Mouse (Mus musculus): ENCODE measurements around the gene Nt5c3. TPM values are rescaled to one million over a fixed set of nuclear protein-coding genes. Genes with fewer than 3 reads are reported as not detected.

The Nt5c3 gene
- 10 to 100 TPM; 23.8 to 24.1 TPM for total RNA-seq (2021)
- long read RNA-seq, experiment 1, transcript Nt5c3-201 (9 exons, 1,676 nt) = major isoform, 20 of 31 reads
- long read RNA-seq, experiment 1, transcript Nt5c3-208 (10 exons, 1,067 nt) = minor isoform, 7 of 31 reads
- long read RNA-seq, experiment 1, partial matches to known transcripts = 0 of 31 reads
- long read RNA-seq, experiment 1, other reads (novel, unspliced or antisense) = 3 of 31 reads
- long read RNA-seq, experiment 2, transcript Nt5c3-201 (9 exons, 1,676 nt) = major isoform, 5 of 8 reads
- long read RNA-seq, experiment 2, partial matches to known transcripts = 0 of 8 reads
- long read RNA-seq, experiment 2, other reads (novel, unspliced or antisense) = 0 of 8 reads

DNA sequence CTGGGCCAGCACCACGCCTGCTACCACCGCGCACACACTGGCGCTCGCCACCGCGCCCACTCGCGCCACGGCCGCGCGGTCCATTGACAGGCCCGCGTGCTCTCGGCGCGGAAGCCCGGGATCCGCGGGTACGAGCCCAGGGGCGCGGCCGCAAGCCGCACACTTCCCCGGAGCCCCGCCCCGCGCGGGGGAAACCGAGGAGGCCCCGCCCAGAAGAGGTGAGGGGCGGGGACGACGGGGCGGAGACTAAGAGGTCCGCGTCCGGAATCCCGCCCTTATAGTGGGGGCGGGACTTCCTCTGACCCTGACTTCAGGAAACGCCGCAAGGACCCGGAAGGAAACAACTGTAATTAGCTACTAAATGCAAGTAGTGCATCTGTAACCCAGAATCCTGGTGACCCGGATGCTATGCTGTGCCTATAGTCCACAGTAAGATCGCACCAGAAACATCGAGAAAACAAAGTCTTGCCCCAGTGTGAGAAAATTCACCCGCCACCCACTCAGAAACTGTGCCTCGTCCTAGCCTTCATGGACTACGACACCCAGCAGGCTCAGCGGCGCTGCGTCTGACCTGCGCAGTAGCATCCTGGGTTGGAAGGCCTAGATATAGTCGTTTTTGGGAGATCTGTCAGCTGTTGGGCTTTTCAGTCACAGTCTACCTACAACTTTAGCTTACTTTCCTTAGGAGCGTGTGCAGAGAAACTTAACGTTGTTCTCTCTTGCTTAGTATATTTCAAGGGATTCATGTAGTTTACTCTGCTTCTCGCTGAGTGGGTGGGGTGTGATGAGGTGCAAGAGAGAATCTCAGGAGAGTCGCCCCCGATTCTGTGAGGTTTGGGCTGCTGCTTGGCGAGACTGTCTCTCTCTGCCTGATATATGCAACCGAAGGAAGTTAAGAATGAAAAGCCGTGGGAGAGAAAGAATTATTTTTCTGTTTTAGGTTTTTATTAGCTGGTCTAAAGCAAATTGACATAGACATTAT lies at the start of gene Nt5c3, which contains the start of gene Vmn1r4:
Nt5c3 (minus strand) TSS at position 207 of the 982 bp plus-strand sequence.
Vmn1r4 (plus strand) TSS at position 290 of the 982 bp plus-strand sequence.
- peak; percentile 95 to 97 for DNase-seq

DNA sequence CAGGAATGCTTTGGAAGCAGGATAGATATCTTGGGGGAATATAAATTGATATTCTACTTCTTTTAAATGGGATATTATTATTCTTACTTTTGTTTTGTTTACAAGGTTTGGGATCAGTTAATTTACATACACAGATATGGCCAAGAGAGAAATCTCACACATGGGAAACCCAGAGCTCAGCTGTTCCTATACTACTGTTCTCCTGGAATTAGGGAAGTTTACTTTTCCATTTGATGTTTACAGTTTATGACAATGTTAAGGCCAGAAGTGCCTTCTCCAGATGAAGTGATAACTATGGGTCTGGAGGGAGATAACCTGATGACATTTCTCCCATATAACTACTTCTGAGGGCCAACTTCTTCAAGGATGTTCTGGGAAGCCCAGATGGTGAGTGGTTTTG lies 46.2 kb upstream of the Nt5c3 start, which contains the start of gene Vmn1r5:
Vmn1r5 (plus strand) TSS at position 301 of the 400 bp plus-strand sequence.
- no peak for DNase-seq

DNA sequence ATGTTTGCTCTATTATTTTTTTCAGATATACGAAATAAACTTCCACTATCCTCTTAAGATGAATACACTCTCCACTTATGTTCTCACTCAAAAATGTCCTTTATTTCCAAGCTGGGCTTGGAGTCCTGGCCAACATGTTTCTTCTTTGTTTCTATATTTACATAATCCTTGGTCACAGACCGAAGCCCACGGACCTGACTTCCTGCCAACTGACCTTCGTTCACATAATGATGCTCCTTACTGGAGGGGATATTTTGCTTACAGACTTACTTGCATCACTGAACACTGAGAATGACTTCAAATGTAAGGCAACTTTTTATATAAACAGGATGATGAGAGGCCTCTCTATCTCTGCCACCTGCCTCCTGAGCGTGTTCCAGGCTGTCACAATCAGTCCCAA lies 32.7 kb upstream of the Nt5c3 start:
- no peak for DNase-seq

DNA sequence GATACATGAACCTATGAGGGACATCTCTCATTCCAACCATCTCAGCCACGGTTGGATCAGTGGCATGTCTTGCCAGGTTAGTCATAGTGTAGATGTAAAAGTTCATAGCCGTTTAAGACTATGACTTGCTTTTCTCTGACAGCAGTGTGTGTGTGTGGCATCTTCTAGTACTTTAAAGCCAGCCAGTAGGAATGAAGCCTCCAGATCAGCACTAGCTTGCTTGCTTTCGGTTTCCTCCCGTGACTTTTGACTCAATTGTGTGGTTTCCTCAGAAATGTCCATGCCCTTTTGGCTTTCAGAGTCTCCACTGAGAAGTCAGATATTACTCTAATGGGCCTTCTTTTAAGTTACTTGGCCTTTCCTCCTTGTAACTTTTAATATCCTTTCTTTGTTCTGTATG lies 10.6 kb upstream of the Nt5c3 start:
- no peak for DNase-seq

DNA sequence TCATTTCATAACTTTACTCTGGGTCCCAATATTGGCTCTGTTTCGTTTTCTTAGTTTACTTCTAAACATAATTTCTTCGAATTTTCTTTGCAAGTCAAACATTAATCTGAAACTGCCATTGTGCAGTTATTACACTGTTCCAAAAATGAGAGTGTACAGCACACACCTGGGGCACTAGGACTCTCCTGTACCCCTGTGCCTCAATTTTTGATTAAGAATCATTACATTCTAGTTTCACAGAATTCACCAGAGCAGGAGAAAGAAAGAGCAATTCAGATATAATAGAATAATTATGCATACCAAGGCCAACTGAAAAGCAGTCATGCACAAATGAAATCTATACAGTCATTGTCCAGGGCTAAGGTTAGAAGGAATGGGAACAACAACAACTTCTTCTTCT lies 8.7 kb upstream of the Nt5c3 start:
- no peak for DNase-seq

DNA sequence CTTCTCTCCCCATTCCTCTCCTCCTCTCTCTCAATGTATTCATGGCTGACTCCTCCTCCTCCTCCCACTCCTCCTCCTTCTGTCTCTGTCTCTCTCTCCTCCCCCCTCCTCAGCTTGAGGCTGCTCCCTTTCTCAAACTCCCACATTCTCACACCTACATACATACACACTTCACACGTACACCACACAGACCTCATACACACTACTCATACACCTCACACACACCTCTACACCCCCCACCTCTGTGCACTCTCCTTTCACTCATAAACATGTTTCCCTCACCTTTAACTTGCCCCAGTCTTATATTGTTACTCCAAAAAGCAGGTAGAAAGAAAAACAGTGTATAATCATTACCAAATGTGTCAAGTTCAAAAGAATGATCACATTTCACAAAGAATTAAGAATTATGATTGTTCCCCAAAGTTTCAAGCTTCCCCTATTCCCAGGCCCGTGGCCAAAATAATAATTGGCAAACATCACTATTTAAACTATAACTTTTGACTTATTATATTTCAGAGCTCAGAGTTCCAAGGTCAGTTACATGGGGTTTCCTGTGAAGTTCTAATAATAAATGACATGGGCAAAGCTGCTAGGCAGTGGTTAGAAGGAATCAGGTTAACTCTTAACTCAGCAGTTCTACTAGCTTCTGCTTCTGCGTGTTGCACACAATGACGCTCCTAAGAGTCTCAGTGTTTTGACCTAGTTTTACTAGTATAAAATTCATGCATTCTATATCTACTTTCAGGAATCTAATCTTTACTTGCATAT lies 8.1 kb upstream of the Nt5c3 start:
- no peak for DNase-seq

DNA sequence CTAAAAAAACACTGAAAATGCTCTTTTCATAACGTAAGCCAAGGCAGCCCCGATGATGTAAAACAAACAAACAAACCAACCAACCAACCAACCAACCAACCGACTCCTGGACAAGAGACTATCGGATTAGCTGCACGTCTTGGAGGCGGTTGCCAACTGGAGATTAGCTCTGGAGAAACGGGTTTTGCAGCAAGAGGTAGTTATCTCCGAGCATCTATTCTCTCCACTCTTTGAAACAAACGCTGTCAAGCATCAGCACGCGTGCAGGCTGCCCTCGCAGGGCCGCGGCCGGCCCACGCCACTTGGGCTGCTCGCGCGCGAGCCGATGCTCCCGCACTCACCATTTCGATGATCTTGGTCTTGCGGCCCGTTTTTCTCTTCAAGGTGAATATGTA lies 404 bp downstream of the Nt5c3 start:
- DNase-seq = no peak

DNA sequence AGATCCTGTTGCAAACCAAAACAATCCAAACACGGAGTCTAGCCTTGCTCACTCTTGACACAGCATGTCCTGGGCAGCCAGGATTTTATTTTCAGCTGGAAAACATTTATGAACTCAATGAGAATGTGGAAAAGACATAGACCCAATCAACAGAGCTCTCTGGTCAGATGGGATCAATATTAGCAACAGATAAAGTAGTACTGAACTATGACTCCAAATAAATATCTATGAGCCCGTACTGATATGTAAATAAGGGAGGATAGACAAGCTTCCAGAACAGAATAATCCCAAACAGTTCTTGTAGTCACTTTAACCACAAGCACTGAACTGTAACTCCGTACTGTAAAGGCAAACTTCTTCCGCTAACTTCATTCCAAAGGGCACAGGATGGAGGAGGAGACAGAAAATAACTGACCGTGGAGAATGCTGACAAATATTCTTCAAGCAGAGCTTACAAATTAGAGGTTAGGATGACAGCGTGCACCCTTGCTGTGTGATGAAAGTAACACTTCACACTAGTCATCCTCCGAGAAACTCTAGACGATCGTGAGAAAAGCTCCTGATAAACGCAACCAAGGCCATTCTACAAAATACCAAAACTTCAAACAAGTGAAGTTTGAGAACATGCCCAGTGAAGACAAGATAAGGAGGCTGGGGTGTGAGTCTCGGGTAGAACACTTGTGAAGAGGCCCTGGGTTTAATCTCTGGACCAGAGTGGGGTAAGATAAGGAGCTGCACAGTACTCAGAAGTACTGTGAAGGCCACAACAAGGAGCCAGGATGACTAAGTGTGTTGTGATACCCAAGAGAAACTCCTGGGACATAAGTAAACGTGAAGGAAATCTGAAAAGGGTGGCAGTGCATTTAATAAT lies 3.3 kb downstream of the Nt5c3 start:
- no peak for DNase-seq

DNA sequence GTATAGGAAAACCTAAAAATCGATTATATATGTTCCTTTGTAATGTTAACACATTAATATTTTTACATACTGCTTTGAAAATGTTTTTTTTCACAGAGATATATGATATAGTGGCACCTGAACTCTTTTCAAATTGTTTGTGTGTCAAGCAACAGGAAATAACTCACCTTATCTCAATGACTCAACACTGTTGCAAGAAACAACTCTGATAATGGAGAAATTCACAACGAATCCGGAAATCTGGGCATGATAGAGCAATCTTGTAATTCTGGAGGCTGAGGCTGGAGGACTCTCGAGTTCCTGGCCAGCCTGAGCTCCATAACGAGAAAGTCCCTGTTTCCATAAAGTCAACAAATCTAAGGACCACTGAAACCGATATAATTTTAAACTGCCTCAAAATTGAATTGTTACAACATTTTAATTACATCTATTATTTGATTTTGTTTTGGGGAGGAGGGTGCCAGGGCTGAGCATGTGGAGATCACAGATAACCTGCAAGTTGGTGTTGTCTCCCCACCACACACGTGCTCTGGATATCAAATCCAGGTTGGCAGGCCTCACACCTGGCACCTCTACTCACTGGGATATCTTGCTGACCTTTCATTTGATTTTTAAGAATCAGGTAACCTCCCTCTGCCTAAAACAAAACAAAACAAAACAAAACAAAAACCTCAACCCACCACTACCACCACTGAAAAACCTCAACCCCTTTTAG lies 4.2 kb downstream of the Nt5c3 start:
- no peak for DNase-seq

DNA sequence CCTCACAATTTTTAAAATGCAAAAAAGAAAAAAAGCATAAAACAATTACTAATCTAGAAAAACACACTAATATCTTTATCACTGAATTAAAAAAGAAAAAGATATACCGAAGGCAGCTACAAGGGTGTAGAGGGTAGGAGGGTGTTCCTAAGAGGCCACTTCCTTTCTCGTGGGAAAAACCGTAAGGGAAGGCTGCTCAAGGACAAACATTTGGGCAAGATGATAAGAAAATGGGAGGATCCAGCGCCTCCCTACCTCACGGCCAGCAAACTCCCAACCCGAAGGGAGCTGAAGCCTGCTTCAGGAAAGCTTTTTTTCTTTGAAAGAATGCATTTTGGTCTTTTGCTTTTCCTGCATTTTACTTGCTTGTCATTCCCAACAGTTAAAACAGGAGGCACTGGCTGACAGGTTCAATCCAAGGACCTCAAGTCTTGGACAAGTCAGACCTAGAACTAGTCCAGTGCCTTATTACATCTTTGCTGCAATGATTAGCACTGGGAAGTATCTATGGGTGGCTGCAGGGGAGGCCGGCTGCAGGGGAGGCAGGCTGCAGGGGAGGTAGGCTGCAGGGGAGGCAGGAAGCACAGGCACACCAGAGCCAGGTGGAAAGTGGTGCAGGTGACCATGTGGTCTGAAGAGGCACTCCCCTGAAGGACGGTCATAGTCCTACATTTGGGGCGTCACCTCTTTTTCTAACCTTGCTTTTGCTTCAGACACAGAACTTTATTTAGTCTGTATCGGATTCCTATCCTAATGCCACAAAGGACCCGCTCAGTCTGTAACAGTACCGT lies 6.0 kb downstream of the Nt5c3 start:
- DNase-seq = peak; percentile 30 to 38

DNA sequence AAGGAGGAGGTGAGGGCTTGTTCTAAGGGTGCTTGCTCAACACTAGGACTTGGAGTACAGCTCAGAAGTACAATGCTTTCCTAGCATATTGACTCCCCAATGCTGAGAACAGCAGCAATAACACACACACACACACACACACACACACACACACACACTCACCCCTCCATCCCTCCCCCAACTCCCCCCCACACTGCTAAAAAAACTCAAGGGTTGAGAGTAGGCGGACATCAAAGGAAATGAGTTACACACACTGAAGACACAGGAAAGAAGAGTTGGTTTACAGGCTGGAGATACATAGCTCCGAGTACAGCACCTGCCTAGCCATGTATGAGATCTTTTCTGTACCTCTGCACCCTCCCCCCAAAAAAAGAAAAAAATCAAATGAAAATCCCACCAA lies 7.5 kb downstream of the Nt5c3 start:
- no peak for DNase-seq

DNA sequence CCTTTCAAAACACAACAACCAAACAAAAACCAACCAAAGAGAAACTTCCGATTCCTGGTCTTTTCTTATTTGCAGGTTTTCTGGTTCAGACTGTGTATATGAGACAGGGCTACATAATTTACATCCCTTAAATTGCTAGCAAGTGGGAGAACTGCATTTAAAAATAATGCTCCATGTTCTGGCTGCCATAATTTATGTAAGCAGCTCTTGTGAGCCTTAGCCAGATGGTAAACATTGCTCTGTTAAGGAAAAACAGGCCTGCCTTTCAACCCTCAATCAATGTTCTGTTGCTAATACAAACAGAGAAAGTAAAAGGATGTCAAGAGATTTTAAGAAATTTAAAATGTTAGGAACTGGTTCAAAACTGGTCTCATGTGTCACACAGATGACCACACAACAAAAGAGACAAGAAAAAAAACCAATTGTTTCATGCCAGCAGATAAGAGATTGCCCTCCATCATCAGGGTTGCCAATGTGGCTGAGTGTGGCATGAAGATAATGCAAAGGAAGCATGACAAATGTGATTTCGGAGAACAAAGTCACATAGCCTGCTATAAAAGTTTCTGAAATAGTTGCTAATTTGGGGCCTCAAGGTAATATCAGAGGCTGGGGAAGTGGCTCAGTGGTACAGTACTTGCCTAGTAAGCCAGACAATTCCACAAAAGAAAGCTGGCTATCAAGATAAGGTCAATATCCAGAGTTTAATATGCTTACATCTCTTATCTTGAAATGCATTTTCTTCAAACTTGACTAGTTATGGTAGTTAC lies 10.5 kb downstream of the Nt5c3 start:
- no peak for DNase-seq

DNA sequence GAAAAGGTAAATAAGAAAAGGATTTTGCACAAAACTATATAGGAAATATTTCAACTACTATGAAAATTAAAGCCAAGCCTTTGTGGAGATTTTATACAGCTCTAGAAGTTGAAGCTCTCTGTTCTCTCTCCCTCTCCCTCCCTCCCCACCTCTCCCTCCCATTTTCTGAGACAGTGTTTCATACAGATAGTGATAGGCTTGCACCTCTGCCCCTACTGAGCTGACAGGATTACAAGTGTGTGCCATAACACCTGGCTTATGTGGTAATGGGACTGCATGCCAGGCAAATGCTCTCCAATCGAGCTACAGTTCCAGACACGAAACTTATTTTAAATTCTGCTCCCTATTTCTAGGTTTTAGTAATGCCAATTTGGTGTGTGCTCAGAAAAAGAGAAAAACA lies 12.8 kb downstream of the Nt5c3 start:
- no peak for DNase-seq

DNA sequence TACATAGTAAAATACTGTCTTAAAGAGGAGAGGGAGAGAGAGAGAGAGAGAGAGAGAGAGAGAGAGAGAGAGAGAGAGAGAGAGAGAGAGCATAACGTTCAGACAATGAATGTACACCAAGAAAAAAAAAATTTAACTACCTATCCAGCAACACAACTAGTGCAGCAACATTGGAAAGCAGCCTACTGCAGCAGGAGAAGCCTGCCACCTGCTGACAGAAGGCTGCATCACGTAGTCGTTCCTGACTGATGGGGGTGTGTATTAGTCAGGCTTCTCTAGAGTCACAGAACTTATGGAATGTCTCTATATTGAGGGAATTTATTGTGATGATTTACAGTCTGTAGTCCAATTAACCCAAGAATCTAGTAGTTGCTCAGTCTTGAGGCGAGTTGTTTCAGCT lies 14.8 kb downstream of the Nt5c3 start:
- peak; percentile 72 to 82 for DNase-seq

DNA sequence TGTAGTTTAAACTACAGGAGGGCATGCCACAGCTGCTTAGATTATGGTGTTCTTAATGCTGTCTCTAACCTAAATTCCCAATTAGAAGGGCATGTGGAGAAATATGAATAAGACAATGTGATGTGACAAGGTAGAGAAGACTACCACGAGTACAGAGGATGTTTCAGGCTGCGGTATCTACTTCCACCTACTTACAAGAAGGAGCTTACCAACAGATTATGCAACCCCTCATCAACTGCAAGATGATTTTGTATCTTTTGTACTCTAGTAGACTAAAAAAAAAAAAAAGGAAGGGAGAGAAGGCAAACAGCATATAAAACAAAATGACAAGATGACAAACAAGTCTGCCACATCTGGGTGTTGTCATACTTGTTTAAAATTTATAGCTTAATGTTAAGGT lies 15.3 kb downstream of the Nt5c3 start:
- DNase-seq = no peak

DNA sequence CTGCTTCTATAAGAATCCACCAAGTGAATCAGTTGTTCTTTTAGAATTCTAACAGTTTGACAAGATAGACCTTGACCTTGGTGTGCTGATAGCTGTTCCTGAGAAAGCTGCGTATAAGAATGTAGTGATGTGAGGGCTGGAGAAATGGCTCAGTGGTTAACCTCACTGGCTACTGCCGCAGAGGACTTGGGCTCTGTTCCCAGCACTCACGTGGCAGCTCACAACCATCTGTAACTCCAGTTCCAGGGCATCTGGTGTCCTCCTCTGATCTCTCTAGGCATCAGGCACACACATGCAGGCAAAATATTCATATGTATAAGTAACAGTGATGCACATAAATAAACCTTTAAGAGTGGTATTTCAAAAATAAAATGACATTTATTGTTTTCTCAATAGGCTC lies 15.8 kb downstream of the Nt5c3 start:
- DNase-seq = no peak

DNA sequence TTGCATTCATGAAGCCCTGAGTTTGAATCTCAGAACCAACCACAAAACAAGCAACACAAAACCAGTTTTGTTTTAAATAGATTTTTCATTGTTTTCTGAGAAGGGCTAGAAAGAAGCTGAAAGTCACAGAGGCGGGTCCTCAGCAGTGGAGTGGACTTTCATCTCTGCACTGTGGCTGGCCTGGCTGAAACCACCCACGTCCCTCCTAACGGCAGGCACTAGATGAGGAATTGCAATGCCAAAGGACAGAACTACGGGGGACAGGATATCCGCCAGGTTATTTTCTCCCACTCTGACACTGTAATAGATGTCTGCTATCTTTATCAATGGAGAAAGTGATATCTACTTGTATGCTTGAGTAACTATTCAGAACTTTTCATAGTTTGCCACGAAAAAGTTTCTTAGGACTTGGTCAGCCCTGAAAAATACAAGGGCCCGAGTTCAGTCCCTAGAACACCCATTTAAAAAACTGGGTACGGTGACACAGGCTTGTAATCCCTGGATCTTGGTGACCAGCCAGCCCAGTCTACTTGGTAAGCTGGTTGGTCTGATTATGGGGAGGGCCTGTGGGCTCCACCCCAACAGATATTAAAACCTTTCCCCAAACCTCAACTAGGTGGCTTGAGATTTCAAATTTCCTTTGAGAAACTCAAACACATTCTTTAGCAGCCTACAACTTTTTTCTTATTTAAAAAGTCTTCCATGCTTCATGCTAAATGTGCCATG lies 17.4 kb downstream of the Nt5c3 start:
- DNase-seq = no peak

DNA sequence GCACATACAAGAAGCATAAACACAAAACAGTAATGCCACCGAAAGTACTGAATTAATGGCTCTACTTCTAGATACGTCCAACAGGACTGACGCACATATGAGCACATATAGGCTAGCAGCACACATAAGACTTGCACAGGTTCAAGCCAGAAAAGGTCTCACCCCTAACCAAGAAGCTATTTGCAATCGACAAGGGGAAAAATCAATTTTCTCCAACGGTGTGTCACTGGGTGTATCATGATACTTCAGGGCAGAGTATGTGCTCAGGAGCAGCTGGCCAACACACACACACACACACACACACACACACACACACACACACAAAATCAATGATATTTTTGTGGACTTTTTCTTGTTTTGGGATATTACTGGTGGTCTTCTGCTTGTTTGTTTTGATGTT lies 18.2 kb downstream of the Nt5c3 start:
- DNase-seq = no peak

All from adrenal gland, postnatal 36 days (tissue).